Mouse (Mus musculus): Measurements from ENCODE around the gene Olfr1113. TPM values are rescaled to one million over a fixed set of nuclear protein-coding genes. Genes with fewer than 3 reads are reported as not detected.

The Olfr1113 gene
- not detected in 2 replicates for polyA plus RNA-seq (2012; rRNA removed; ENCODE audit: low replicate concordance)

GRCm38 (mm10) chr2:87208670-87209069 is at the start of gene Olfr1113:
Gene Olfr1113 (plus strand): TSS chr2:87208970.

GRCm38 (mm10) chr2:87187498-87187897 is 21.3 kb upstream of the Olfr1113 start, which contains the start of gene Olfr1112:
Gene Olfr1112 (plus strand): TSS chr2:87187798.

GRCm38 (mm10) chr2:87247713-87248112 is 38.9 kb downstream of the Olfr1113 start, which contains the start of gene Olfr1115:
Gene Olfr1115 (plus strand): TSS chr2:87248013.

Other genes starting within 250 kb of the Olfr1113 start
- not detected in 2 replicates for gene Olfr1099, start 248.3 kb upstream of the Olfr1113 start, polyA plus RNA-seq (2012; rRNA removed; ENCODE audit: low replicate concordance)
- gene Olfr1100, start 229.0 kb upstream of the Olfr1113 start, polyA plus RNA-seq (2012; rRNA removed; ENCODE audit: low replicate concordance) = not detected in 2 replicates
- gene Olfr1101, start 217.7 kb upstream of the Olfr1113 start, polyA plus RNA-seq (2012; rRNA removed; ENCODE audit: low replicate concordance) = not detected in 2 replicates
- not detected in 2 replicates for gene Olfr1102, start 210.6 kb upstream of the Olfr1113 start, polyA plus RNA-seq (2012; rRNA removed; ENCODE audit: low replicate concordance)
- not detected in 2 replicates for gene Olfr1104, start 181.9 kb upstream of the Olfr1113 start, polyA plus RNA-seq (2012; rRNA removed; ENCODE audit: low replicate concordance)
- not detected in 2 replicates for gene Olfr1105, start 172.4 kb upstream of the Olfr1113 start, polyA plus RNA-seq (2012; rRNA removed; ENCODE audit: low replicate concordance)
- gene Olfr1106, start 156.7 kb upstream of the Olfr1113 start, polyA plus RNA-seq (2012; rRNA removed; ENCODE audit: low replicate concordance) = not detected in 2 replicates
- gene Olfr1107, start 133.2 kb upstream of the Olfr1113 start, polyA plus RNA-seq (2012; rRNA removed; ENCODE audit: low replicate concordance) = not detected in 2 replicates
- gene Olfr1109, start 113.0 kb upstream of the Olfr1113 start, polyA plus RNA-seq (2012; rRNA removed; ENCODE audit: low replicate concordance) = not detected in 2 replicates
- not detected in 2 replicates for gene Olfr259, start 94.4 kb upstream of the Olfr1113 start, polyA plus RNA-seq (2012; rRNA removed; ENCODE audit: low replicate concordance)
- gene Olfr1110, start 68.7 kb upstream of the Olfr1113 start, polyA plus RNA-seq (2012; rRNA removed; ENCODE audit: low replicate concordance) = not detected in 2 replicates
- not detected in 2 replicates for gene Olfr1111, start 56.3 kb upstream of the Olfr1113 start, polyA plus RNA-seq (2012; rRNA removed; ENCODE audit: low replicate concordance)
- not detected in 2 replicates for gene Olfr1112, start 21.2 kb upstream of the Olfr1113 start, polyA plus RNA-seq (2012; rRNA removed; ENCODE audit: low replicate concordance)
- not detected in 2 replicates for gene Olfr1115, start 39.0 kb downstream of the Olfr1113 start, polyA plus RNA-seq (2012; rRNA removed; ENCODE audit: low replicate concordance)
- not detected in 2 replicates for gene Olfr1116, start 58.6 kb downstream of the Olfr1113 start, polyA plus RNA-seq (2012; rRNA removed; ENCODE audit: low replicate concordance)
- gene Olfr1118, start 98.6 kb downstream of the Olfr1113 start, polyA plus RNA-seq (2012; rRNA removed; ENCODE audit: low replicate concordance) = not detected in 2 replicates
- gene Olfr1120, start 145.8 kb downstream of the Olfr1113 start, polyA plus RNA-seq (2012; rRNA removed; ENCODE audit: low replicate concordance) = not detected in 2 replicates
- gene Olfr1121, start 160.9 kb downstream of the Olfr1113 start, polyA plus RNA-seq (2012; rRNA removed; ENCODE audit: low replicate concordance) = not detected in 2 replicates
- gene Olfr1122, start 176.9 kb downstream of the Olfr1113 start, polyA plus RNA-seq (2012; rRNA removed; ENCODE audit: low replicate concordance) = not detected in 2 replicates
- gene Olfr1123, start 207.7 kb downstream of the Olfr1113 start, polyA plus RNA-seq (2012; rRNA removed; ENCODE audit: low replicate concordance) = not detected in 2 replicates
- not detected in 2 replicates for gene Olfr1124, start 221.3 kb downstream of the Olfr1113 start, polyA plus RNA-seq (2012; rRNA removed; ENCODE audit: low replicate concordance)
- not detected in 2 replicates for gene Olfr1126, start 245.0 kb downstream of the Olfr1113 start, polyA plus RNA-seq (2012; rRNA removed; ENCODE audit: low replicate concordance)